Mouse (Mus musculus) adrenal gland, postnatal 36 days (tissue): ENCODE measurements at regions not wholly inside any gene's neighbourhood (a gene's known extent, or its start where the extent isn't known, plus 50 kb on each side); places are given as distances from the start of the nearest gene placed in this dataset. TPM values are rescaled to one million over a fixed set of nuclear protein-coding genes. Genes with fewer than 3 reads are reported as not detected.

Experiments
- microRNA-seq: library from miRNA; unstranded; fragments of <30 nt; microRNA quantifications from one replicate; pipeline ENCODE4 v1.2.0, GENCODE M21; 2021

Small RNAs in the stretch of these regions (microRNA-seq; reads per million reads assigned to microRNA genes)
- not detected for gene Gm26472
